Mouse (Mus musculus) bone marrow macrophage, adult 2 months (primary cell): ENCODE data around the gene Ipcef1.

Source experiments
- CTCF ChIP-seq: IDR thresholded peaks from 2 replicates; pipeline ENCODE4 v1.5.1; 2012; ENCODE audit warnings: low read depth, mild to moderate bottlenecking, low read length, moderate library complexity
- POLR2A ChIP-seq: IDR thresholded peaks from 2 replicates; pipeline ENCODE4 v1.6.1; 2012; ENCODE audit warnings: mild to moderate bottlenecking, low read depth, low read length, borderline replicate concordance

GRCm38 (mm10) chr10:6896659-6897303 lies 155.5 kb downstream of the Ipcef1 start:
- TF ChIP-seq CTCF (no peak), POLR2A (no peak)
